Mouse (Mus musculus) midbrain, embryonic 12.5 days (tissue): ENCODE measurements around the gene Ren1. TPM values are rescaled to one million over a fixed set of nuclear protein-coding genes. Genes with fewer than 3 reads are reported as not detected.
A peak's percentile ranks its signal among the peaks of the same experiment; 100 is the strongest.
"Not testable (repeated sequence)": the region's sequence is repeated elsewhere in the genome, so short reads cannot be mapped to it uniquely, and the experiment has no call there.

Experiments
- ATAC-seq: fragments of 200-750 bp; cut with Nextera tagmentation; 2 replicates; pipeline ENCODE4 v1.8.0; 2017; ENCODE audit warnings: low read depth, moderate TSS enrichment, moderate library complexity; ENCODE audit not compliant: low FRiP score
- H3K27ac ChIP-seq: fragments of 300-500 bp; sonication (generic); replicated peaks from 2 replicates; pipeline ENCODE4 v1.5.1; 2016; ENCODE audit warnings: mild to moderate bottlenecking
- H3K27me3 ChIP-seq: fragments of 300-500 bp; sonication (generic); 2 replicates; pipeline ENCODE4 v1.6.1; 2016; ENCODE audit warnings: mild to moderate bottlenecking
- H3K36me3 ChIP-seq: fragments of 300-500 bp; sonication (generic); 2 replicates; pipeline ENCODE4 v1.6.1; 2016
- H3K4me1 ChIP-seq: fragments of 300-500 bp; sonication (generic); 2 replicates; pipeline ENCODE4 v1.6.1; 2016
- H3K4me2 ChIP-seq: fragments of 300-500 bp; sonication (generic); replicated peaks from 2 replicates; pipeline ENCODE4 v1.6.1; 2016; ENCODE audit warnings: mild to moderate bottlenecking, moderate library complexity
- H3K4me3 ChIP-seq: fragments of 300-500 bp; sonication (generic); 2 replicates; pipeline ENCODE4 v1.5.1; 2016; ENCODE audit warnings: mild to moderate bottlenecking
- H3K9ac ChIP-seq: fragments of 300-500 bp; sonication (generic); replicated peaks from 2 replicates; pipeline ENCODE4 v1.6.1; 2016; ENCODE audit warnings: mild to moderate bottlenecking, moderate library complexity
- H3K9me3 ChIP-seq: fragments of 300-500 bp; sonication (generic); 2 replicates; pipeline ENCODE4 v1.6.1; 2016; ENCODE audit warnings: mild to moderate bottlenecking
- WGBS: fragments of 180-500 bp; shearing (Covaris S2); methylation state at CpG from one replicate; pipeline ENCODE4 v1.1.7; 2016; 5-methylcytosine and 5-hydroxymethylcytosine counted together
- polyA plus RNA-seq: library from polyadenylated mRNA; unstranded; fragments of >200 nt; fragmentation: Nextera tagmentation; extraction: Ambion mirVana; gene quantifications from 2 replicates; pipeline ENCODE4 v1.2.1, GENCODE M21; 2016

Ren1 gene
- polyA plus RNA-seq, 1 experiment from 2014 or later: not detected

- 0 out of 2 replicates have a peak, but pooled peaks cover 1% of the 10 kb centered on the region for H3K9me3 ChIP-seq
- no peaks in the 10 kb centered on the region for H3K36me3 ChIP-seq
- WGBS: 52% methylated on average over 5 of the region's 5 CpGs
- H3K4me2 ChIP-seq: no peak overlapping the region
- H3K27me3 ChIP-seq: peaks cover 29% of the 10 kb centered on the region
- H3K4me1 ChIP-seq: peaks cover 18% of the 10 kb centered on the region; the same call in 1 of the 2 replicates
- no peak overlapping the region for H3K4me3 ChIP-seq
- no peak for ATAC-seq
- H3K27ac ChIP-seq: no peak overlapping the region
- no peak overlapping the region for H3K9ac ChIP-seq
Measured at GRCm38 (mm10) chr1:133323333-133323732, 27.0 kb upstream of the Ren1 start.

- Histone ChIP-seq H3K27me3 (peaks cover 46% of the 10 kb centered on the region), H3K4me3 (no peak overlapping the region), H3K4me2 (no peak overlapping the region), H3K9ac (no peak overlapping the region), H3K9me3 (no peaks in the 10 kb centered on the region), H3K27ac (no peak overlapping the region), H3K36me3 (no peaks in the 10 kb centered on the region), H3K4me1 (peaks cover 36% of the 10 kb centered on the region)
- WGBS: 82% methylated on average over 8 of the region's 8 CpGs
- no peak for ATAC-seq
Measured at GRCm38 (mm10) chr1:133325951-133326350, 24.4 kb upstream of the Ren1 start.

GRCm38 (mm10) chr1:133327094-133327493 lies 23.2 kb upstream of the Ren1 start:
- Histone ChIP-seq H3K4me1 (peaks cover 39% of the 10 kb centered on the region), H3K9me3 (no peaks in the 10 kb centered on the region), H3K4me3 (no peak overlapping the region), H3K27me3 (peaks cover 46% of the 10 kb centered on the region), H3K9ac (no peak overlapping the region), H3K27ac (no peak overlapping the region), H3K4me2 (no peak overlapping the region), H3K36me3 (no peaks in the 10 kb centered on the region)
- WGBS: 53% methylated on average over 5 of the region's 5 CpGs
- ATAC-seq: no peak

- no peak overlapping the region for H3K4me2 ChIP-seq
- H3K9ac ChIP-seq: no peak overlapping the region
- 56% methylated on average over 6 of the region's 6 CpGs for WGBS
- H3K4me1 ChIP-seq: peaks cover 35% of the 10 kb centered on the region
- peaks cover 49% of the 10 kb centered on the region for H3K27me3 ChIP-seq
- 0 out of 2 replicates have a peak, but pooled peaks have one; percentile 48 for ATAC-seq
- H3K9me3 ChIP-seq: peaks cover 2% of the 10 kb centered on the region; the same call in 1 of the 2 replicates
- H3K4me3 ChIP-seq: no peak overlapping the region
- H3K36me3 ChIP-seq: no peaks in the 10 kb centered on the region
- no peak overlapping the region for H3K27ac ChIP-seq
Measured at GRCm38 (mm10) chr1:133328299-133328795, 22.0 kb upstream of the Ren1 start.

- Histone ChIP-seq H3K4me3 (peak overlapping the region; percentile 34), H3K4me2 (peak overlapping the region; percentile 68), H3K27ac (no peak overlapping the region), H3K27me3 (peaks cover 49% of the 10 kb centered on the region), H3K9me3 (peaks cover 4% of the 10 kb centered on the region; the same call in 1 of the 2 replicates), H3K36me3 (no peaks in the 10 kb centered on the region), H3K9ac (peak overlapping the region; percentile 59), H3K4me1 (peaks cover 31% of the 10 kb centered on the region)
- WGBS: 6% methylated on average over 34 of the region's 34 CpGs
- ATAC-seq: peak; percentile 44; the same call in 1 of the 2 replicates
Measured at GRCm38 (mm10) chr1:133328896-133329637, 21.2 kb upstream of the Ren1 start.

GRCm38 (mm10) chr1:133329638-133329964 lies 20.7 kb upstream of the Ren1 start:
- Histone ChIP-seq H3K4me3 (peak overlapping the region; percentile 34), H3K27me3 (peaks cover 49% of the 10 kb centered on the region), H3K9ac (peak overlapping the region; percentile 59), H3K4me2 (peak overlapping the region; percentile 68), H3K27ac (no peak overlapping the region), H3K9me3 (peaks cover 4% of the 10 kb centered on the region; the same call in 1 of the 2 replicates), H3K36me3 (no peaks in the 10 kb centered on the region), H3K4me1 (peaks cover 31% of the 10 kb centered on the region)
- ATAC-seq: no peak
- 24% methylated on average over 7 of the region's 7 CpGs for WGBS

- peaks cover 4% of the 10 kb centered on the region; the same call in 1 of the 2 replicates for H3K9me3 ChIP-seq
- ATAC-seq: peak; percentile 61
- H3K4me3 ChIP-seq: no peak overlapping the region
- H3K36me3 ChIP-seq: no peaks in the 10 kb centered on the region
- H3K27ac ChIP-seq: peak overlapping the region; percentile 8
- peaks cover 43% of the 10 kb centered on the region for H3K27me3 ChIP-seq
- H3K9ac ChIP-seq: no peak overlapping the region
- H3K4me1 ChIP-seq: peaks cover 29% of the 10 kb centered on the region
- WGBS: 35% methylated on average over 3 of the region's 3 CpGs
- H3K4me2 ChIP-seq: 0 out of 2 replicates have a peak overlapping the region, but pooled peaks have one; percentile 2
Measured at GRCm38 (mm10) chr1:133331142-133331541, 19.2 kb upstream of the Ren1 start.

GRCm38 (mm10) chr1:133332656-133333430 lies 17.5 kb upstream of the Ren1 start:
- Histone ChIP-seq H3K36me3 (no peaks in the 10 kb centered on the region), H3K27me3 (peaks cover 34% of the 10 kb centered on the region), H3K27ac (no peak overlapping the region), H3K9ac (no peak overlapping the region), H3K4me3 (no peak overlapping the region), H3K9me3 (peaks cover 4% of the 10 kb centered on the region; the same call in 1 of the 2 replicates), H3K4me1 (peaks cover 29% of the 10 kb centered on the region), H3K4me2 (no peak overlapping the region)
- WGBS: 92% methylated on average over 11 of the region's 11 CpGs
- no peak for ATAC-seq

GRCm38 (mm10) chr1:133333937-133334336 lies 16.4 kb upstream of the Ren1 start:
- peaks cover 19% of the 10 kb centered on the region for H3K4me1 ChIP-seq
- H3K4me3 ChIP-seq: no peak overlapping the region
- ATAC-seq: no peak
- H3K27ac ChIP-seq: no peak overlapping the region
- peaks cover 23% of the 10 kb centered on the region for H3K27me3 ChIP-seq
- H3K9me3 ChIP-seq: peaks cover 4% of the 10 kb centered on the region; the same call in 1 of the 2 replicates
- no peak overlapping the region for H3K4me2 ChIP-seq
- WGBS: 35% methylated on average over 6 of the region's 6 CpGs
- no peaks in the 10 kb centered on the region for H3K36me3 ChIP-seq
- H3K9ac ChIP-seq: no peak overlapping the region

- H3K4me3 ChIP-seq, H3K27me3 ChIP-seq, H3K27ac ChIP-seq, H3K4me2 ChIP-seq, H3K36me3 ChIP-seq, H3K9ac ChIP-seq, H3K9me3 ChIP-seq, ATAC-seq, H3K4me1 ChIP-seq: not testable (repeated sequence)
- WGBS: 57% methylated on average over 1 of the region's 1 CpGs
Measured at GRCm38 (mm10) chr1:133340403-133340802, 9.9 kb upstream of the Ren1 start.

GRCm38 (mm10) chr1:133344357-133344756 lies 6.0 kb upstream of the Ren1 start:
- no peak overlapping the region for H3K27ac ChIP-seq
- ATAC-seq: no peak
- H3K27me3 ChIP-seq: peaks cover 3% of the 10 kb centered on the region; the same call in 1 of the 2 replicates
- H3K4me1 ChIP-seq: no peaks in the 10 kb centered on the region
- H3K9ac ChIP-seq: no peak overlapping the region
- no peak overlapping the region for H3K4me2 ChIP-seq
- H3K9me3 ChIP-seq: no peaks in the 10 kb centered on the region
- H3K4me3 ChIP-seq: no peak overlapping the region
- 91% methylated on average over 2 of the region's 2 CpGs for WGBS
- H3K36me3 ChIP-seq: no peaks in the 10 kb centered on the region

- peaks cover 3% of the 10 kb centered on the region; the same call in 1 of the 2 replicates for H3K27me3 ChIP-seq
- H3K4me2 ChIP-seq: no peak overlapping the region
- no peaks in the 10 kb centered on the region for H3K9me3 ChIP-seq
- ATAC-seq: no peak
- H3K4me3 ChIP-seq: no peak overlapping the region
- no peaks in the 10 kb centered on the region for H3K4me1 ChIP-seq
- no peaks in the 10 kb centered on the region for H3K36me3 ChIP-seq
- WGBS: 81% methylated on average over 9 of the region's 9 CpGs
- H3K9ac ChIP-seq: no peak overlapping the region
- no peak overlapping the region for H3K27ac ChIP-seq
Measured at GRCm38 (mm10) chr1:133346531-133346930, 3.8 kb upstream of the Ren1 start.
